Mouse (Mus musculus): ENCODE data around the gene Kpna1.

DNA sequence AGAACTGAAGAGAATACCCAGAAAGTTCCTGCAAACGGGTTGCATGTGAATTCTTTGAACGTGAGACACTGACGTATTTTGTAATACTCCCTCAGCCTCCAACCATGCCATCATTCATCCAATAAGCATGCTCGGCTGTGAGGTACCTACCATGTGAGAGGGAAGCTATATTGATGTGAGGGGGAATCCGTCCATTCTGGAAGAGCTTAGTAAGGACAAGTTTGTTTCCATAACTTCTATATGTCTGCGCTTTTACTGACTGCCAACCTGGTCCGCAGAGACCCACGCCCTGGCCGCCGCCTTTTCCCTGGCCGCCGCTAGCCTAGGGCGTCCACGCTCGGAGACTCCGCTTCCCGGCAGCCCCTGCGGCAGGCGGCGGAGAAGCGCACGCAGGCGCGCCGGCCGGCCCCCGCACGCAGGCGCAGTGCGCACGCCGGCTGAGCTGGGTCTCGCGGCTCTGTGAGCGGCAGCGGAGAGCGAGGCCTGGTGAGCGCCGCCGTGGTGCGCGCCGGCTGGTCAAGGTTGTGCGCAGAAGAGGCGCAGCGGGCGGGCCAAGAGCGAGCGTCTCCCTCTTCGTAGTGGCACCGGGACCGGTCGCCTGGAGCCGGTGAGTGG, 4.5 kb downstream of the Kpna1 start:
- peak; percentile 98 for TF ChIP-seq POLR2A (IDR thresholded peaks at IDR 0.05; ENCODE audit: insufficient read depth, low read depth, low read length)
- no peak for TF ChIP-seq CTCF (IDR thresholded peaks at IDR 0.05; ENCODE audit: insufficient read depth, low read depth, low read length)
